Mouse (Mus musculus): Measurements from ENCODE around the gene Usp21. TPM values are rescaled to one million over a fixed set of nuclear protein-coding genes. Genes with fewer than 3 reads are reported as not detected.

The Usp21 gene
- polyA plus RNA-seq, 1 experiment from 2014 or later = 53.2 TPM

- Histone ChIP-seq H3K27ac (ENCODE audit: low read length) (0 out of 2 replicates have a peak overlapping the region, but pooled peaks have one; percentile 6), H3K36me3 (ENCODE audit: control insufficient read depth, insufficient read depth, low read length) (peaks cover 8% of the 10 kb centered on the region; the same call in 1 of the 2 replicates), H3K9me3 (ENCODE audit: control insufficient read depth, low read length) (no peaks in the 10 kb centered on the region), H3K27me3 (replicated peaks; ENCODE audit: control insufficient read depth, insufficient read depth, low read length) (no peaks in the 10 kb centered on the region), H3K4me3 (ENCODE audit: low read length) (no peak overlapping the region; the same call in 1 of the 2 replicates), H3K4me1 (ENCODE audit: control insufficient read depth, insufficient read depth, low read length) (peaks cover 11% of the 10 kb centered on the region), H3K9ac (ENCODE audit: low read depth, low read length) (no peak overlapping the region), H3K4me2 (ENCODE audit: low read depth, low read length) (no peak overlapping the region)
- WGBS = 61% methylated on average over 4 of the region's 4 CpGs
- no peak for ATAC-seq
Measured at GRCm38 (mm10) chr1:171288328-171288727, 537 bp upstream of the Usp21 start.

GRCm38 (mm10) chr1:171286517-171286916 lies 1.3 kb downstream of the Usp21 start:
- Histone ChIP-seq H3K36me3 (ENCODE audit: control insufficient read depth, insufficient read depth, low read length) (peaks cover 8% of the 10 kb centered on the region; the same call in 1 of the 2 replicates), H3K4me2 (ENCODE audit: low read depth, low read length) (no peak overlapping the region), H3K4me3 (ENCODE audit: low read length) (no peak overlapping the region), H3K4me1 (ENCODE audit: control insufficient read depth, insufficient read depth, low read length) (peaks cover 15% of the 10 kb centered on the region), H3K27me3 (replicated peaks; ENCODE audit: control insufficient read depth, insufficient read depth, low read length) (no peaks in the 10 kb centered on the region), H3K9ac (ENCODE audit: low read depth, low read length) (no peak overlapping the region), H3K9me3 (ENCODE audit: control insufficient read depth, low read length) (no peaks in the 10 kb centered on the region), H3K27ac (ENCODE audit: low read length) (no peak overlapping the region)
- WGBS = 90% methylated on average over 19 of the region's 19 CpGs
- no peak for ATAC-seq

- Histone ChIP-seq H3K36me3 (ENCODE audit: control insufficient read depth, insufficient read depth, low read length) (peaks cover 8% of the 10 kb centered on the region; the same call in 1 of the 2 replicates), H3K4me1 (ENCODE audit: control insufficient read depth, insufficient read depth, low read length) (peaks cover 17% of the 10 kb centered on the region), H3K9ac (ENCODE audit: low read depth, low read length) (no peak overlapping the region), H3K4me3 (ENCODE audit: low read length) (no peak overlapping the region; the same call in 1 of the 2 replicates), H3K27me3 (replicated peaks; ENCODE audit: control insufficient read depth, insufficient read depth, low read length) (no peaks in the 10 kb centered on the region), H3K4me2 (ENCODE audit: low read depth, low read length) (no peak overlapping the region), H3K27ac (ENCODE audit: low read length) (no peak overlapping the region), H3K9me3 (ENCODE audit: control insufficient read depth, low read length) (no peaks in the 10 kb centered on the region)
- 84% methylated on average over 20 of the region's 20 CpGs for whole genome bisulfite sequencing
- ATAC-seq = no peak
Measured at GRCm38 (mm10) chr1:171285096-171285892, 2.5 kb downstream of the Usp21 start.

GRCm38 (mm10) chr1:171284491-171284890 lies 3.3 kb downstream of the Usp21 start:
- 89% methylated on average over 15 of the region's 15 CpGs for WGBS

GRCm38 (mm10) chr1:171283188-171284160 lies 4.3 kb downstream of the Usp21 start:
- Histone ChIP-seq H3K4me2 (ENCODE audit: low read depth, low read length) (no peak overlapping the region), H3K9ac (ENCODE audit: low read depth, low read length) (no peak overlapping the region), H3K9me3 (ENCODE audit: control insufficient read depth, low read length) (no peaks in the 10 kb centered on the region), H3K27ac (ENCODE audit: low read length) (no peak overlapping the region), H3K4me1 (ENCODE audit: control insufficient read depth, insufficient read depth, low read length) (peaks cover 23% of the 10 kb centered on the region), H3K4me3 (ENCODE audit: low read length) (no peak overlapping the region), H3K36me3 (ENCODE audit: control insufficient read depth, insufficient read depth, low read length) (peaks cover 8% of the 10 kb centered on the region; the same call in 1 of the 2 replicates), H3K27me3 (replicated peaks; ENCODE audit: control insufficient read depth, insufficient read depth, low read length) (no peaks in the 10 kb centered on the region)
- ATAC-seq = no peak
- 91% methylated on average over 18 of the region's 18 CpGs for WGBS

More at GRCm38 (mm10) chr1:171284491-171284890, 3.3 kb downstream of the Usp21 start:
- no peaks in the 10 kb centered on the region for H3K9me3 ChIP-seq (ENCODE audit: control insufficient read depth, low read length)
- no peak overlapping the region for H3K9ac ChIP-seq (ENCODE audit: low read depth, low read length)
- peaks cover 8% of the 10 kb centered on the region; the same call in 1 of the 2 replicates for H3K36me3 ChIP-seq (ENCODE audit: control insufficient read depth, insufficient read depth, low read length)
- ATAC-seq = no peak
- peaks cover 23% of the 10 kb centered on the region for H3K4me1 ChIP-seq (ENCODE audit: control insufficient read depth, insufficient read depth, low read length)
- H3K27me3 ChIP-seq (replicated peaks; ENCODE audit: control insufficient read depth, insufficient read depth, low read length) = no peaks in the 10 kb centered on the region
- no peak overlapping the region for H3K4me2 ChIP-seq (ENCODE audit: low read depth, low read length)
- no peak overlapping the region for H3K27ac ChIP-seq (ENCODE audit: low read length)
- H3K4me3 ChIP-seq (ENCODE audit: low read length) = no peak overlapping the region

GRCm38 (mm10) chr1:171282086-171282805 lies 5.5 kb downstream of the Usp21 start:
- Histone ChIP-seq H3K4me3 (ENCODE audit: low read length) (peak overlapping the region; percentile 68), H3K27ac (ENCODE audit: low read length) (no peak overlapping the region; the same call in 1 of the 2 replicates), H3K4me1 (ENCODE audit: control insufficient read depth, insufficient read depth, low read length) (peaks cover 20% of the 10 kb centered on the region), H3K9ac (ENCODE audit: low read depth, low read length) (peak overlapping the region; percentile 77; the same call in 1 of the 2 replicates), H3K36me3 (ENCODE audit: control insufficient read depth, insufficient read depth, low read length) (peaks cover 14% of the 10 kb centered on the region), H3K4me2 (ENCODE audit: low read depth, low read length) (peak overlapping the region; percentile 83), H3K27me3 (replicated peaks; ENCODE audit: control insufficient read depth, insufficient read depth, low read length) (no peaks in the 10 kb centered on the region), H3K9me3 (ENCODE audit: control insufficient read depth, low read length) (no peaks in the 10 kb centered on the region)
- WGBS = 79% methylated on average over 18 of the region's 18 CpGs
- no peak for ATAC-seq

GRCm38 (mm10) chr1:171281528-171281923 lies 6.3 kb downstream of the Usp21 start:
- peak; percentile 58 for ATAC-seq
- WGBS = under 1% methylated on average over 10 of the region's 10 CpGs

GRCm38 (mm10) chr1:171280916-171281527 lies 6.8 kb downstream of the Usp21 start, which contains the start of gene Ppox:
Gene Ppox (minus strand): TSS chr1:171281186.
- H3K9ac ChIP-seq (ENCODE audit: low read depth, low read length) = peak within 1 kb of the TSS; percentile 79
- WGBS = under 1% methylated on average over 26 of the region's 26 CpGs
- peak; percentile 98 for ATAC-seq
- H3K4me3 ChIP-seq (ENCODE audit: low read length) = peak within 1 kb of the TSS; percentile 68
- H3K4me1 ChIP-seq (ENCODE audit: control insufficient read depth, insufficient read depth, low read length) = peaks cover 17% of the 10 kb centered on the region; the same call in 1 of the 2 replicates
- no peaks in the 10 kb centered on the region for H3K27me3 ChIP-seq (replicated peaks; ENCODE audit: control insufficient read depth, insufficient read depth, low read length)
- H3K4me2 ChIP-seq (ENCODE audit: low read depth, low read length) = peak within 1 kb of the TSS; percentile 83
- no peaks in the 10 kb centered on the region for H3K9me3 ChIP-seq (ENCODE audit: control insufficient read depth, low read length)
- H3K36me3 ChIP-seq (ENCODE audit: control insufficient read depth, insufficient read depth, low read length) = peaks cover 22% of the 10 kb centered on the region
- H3K27ac ChIP-seq (ENCODE audit: low read length) = peak within 1 kb of the TSS; percentile 91

More at GRCm38 (mm10) chr1:171281528-171281923, 6.3 kb downstream of the Usp21 start:
- H3K27ac ChIP-seq (ENCODE audit: low read length) = peak overlapping the region; percentile 91
- peak overlapping the region; percentile 68 for H3K4me3 ChIP-seq (ENCODE audit: low read length)
- peaks cover 17% of the 10 kb centered on the region for H3K4me1 ChIP-seq (ENCODE audit: control insufficient read depth, insufficient read depth, low read length)
- peak overlapping the region; percentile 77 for H3K9ac ChIP-seq (ENCODE audit: low read depth, low read length)
- H3K36me3 ChIP-seq (ENCODE audit: control insufficient read depth, insufficient read depth, low read length) = peaks cover 20% of the 10 kb centered on the region
- H3K4me2 ChIP-seq (ENCODE audit: low read depth, low read length) = peak overlapping the region; percentile 83
- H3K9me3 ChIP-seq (ENCODE audit: control insufficient read depth, low read length) = no peaks in the 10 kb centered on the region
- H3K27me3 ChIP-seq (replicated peaks; ENCODE audit: control insufficient read depth, insufficient read depth, low read length) = no peaks in the 10 kb centered on the region

Measured in intestine, embryonic 16.5 days (tissue).